Mouse (Mus musculus) hindbrain, embryonic 13.5 days (tissue): ENCODE measurements around the gene Ap1b1. TPM values are rescaled to one million over a fixed set of nuclear protein-coding genes. Genes with fewer than 3 reads are reported as not detected.

ENCODE experiments used
- ATAC-seq: fragments of 200-750 bp; cut with Nextera tagmentation; 2 replicates; pipeline ENCODE4 v1.8.0; 2017; ENCODE audit warnings: moderate TSS enrichment; ENCODE audit not compliant: low FRiP score
- H3K27ac ChIP-seq: fragments of 300-500 bp; sonication (generic); 2 replicates; pipeline ENCODE4 v1.5.1; 2015; ENCODE audit warnings: inconsistent platforms, mild to moderate bottlenecking, moderate library complexity
- H3K27me3 ChIP-seq: fragments of 300-500 bp; sonication (generic); 2 replicates; pipeline ENCODE4 v1.6.1; 2015; ENCODE audit warnings: mild to moderate bottlenecking, inconsistent platforms
- H3K36me3 ChIP-seq: fragments of 300-500 bp; sonication (generic); 2 replicates; pipeline ENCODE4 v1.6.1; 2015; ENCODE audit warnings: mild to moderate bottlenecking, inconsistent platforms
- H3K4me1 ChIP-seq: fragments of 300-500 bp; sonication (generic); replicated peaks from 2 replicates; pipeline ENCODE4 v1.6.1; 2015; ENCODE audit warnings: inconsistent platforms
- H3K4me2 ChIP-seq: fragments of 300-500 bp; sonication (generic); 2 replicates; pipeline ENCODE4 v1.6.1; 2015; ENCODE audit warnings: inconsistent platforms, mild to moderate bottlenecking, moderate library complexity
- H3K4me3 ChIP-seq: fragments of 300-500 bp; sonication (generic); 2 replicates; pipeline ENCODE4 v1.5.1; 2015; ENCODE audit warnings: mild to moderate bottlenecking, inconsistent platforms
- H3K9ac ChIP-seq: fragments of 300-500 bp; sonication (generic); 2 replicates; pipeline ENCODE4 v1.6.1; 2015; ENCODE audit warnings: mild to moderate bottlenecking, inconsistent platforms
- H3K9me3 ChIP-seq: fragments of 300-500 bp; sonication (generic); 2 replicates; pipeline ENCODE4 v1.6.1; 2016; ENCODE audit warnings: inconsistent platforms
- WGBS: fragments of 180-500 bp; shearing (Covaris S2); methylation state at CpG from one replicate; pipeline ENCODE4 v1.1.7; 2015; 5-methylcytosine and 5-hydroxymethylcytosine counted together
- polyA plus RNA-seq: library from polyadenylated mRNA; unstranded; fragments of >200 nt; fragmentation: Nextera tagmentation; extraction: Ambion mirVana; gene quantifications from 2 replicates; pipeline ENCODE4 v1.2.1, GENCODE M21; 2015

Gene Ap1b1
- polyA plus RNA-seq, 1 experiment from 2014 or later = 86.8 TPM

- Histone ChIP-seq H3K27ac (no peak overlapping the region), H3K27me3 (peaks cover 95% of the 10 kb centered on the region), H3K4me3 (no peak overlapping the region), H3K9ac (no peak overlapping the region), H3K4me1 (peaks cover 66% of the 10 kb centered on the region), H3K4me2 (no peak overlapping the region), H3K9me3 (no peaks in the 10 kb centered on the region), H3K36me3 (peaks cover 7% of the 10 kb centered on the region)
- no peak for ATAC-seq
- WGBS = 29% methylated on average over 14 of the region's 14 CpGs
Observed at GRCm38 (mm10) chr11:5059230-5059629, 72.6 kb downstream of the Ap1b1 start.

GRCm38 (mm10) chr11:5059704-5060156 is 73.1 kb downstream of the Ap1b1 start:
- WGBS = 10% methylated on average over 27 of the region's 27 CpGs
- Histone ChIP-seq H3K9me3 (no peaks in the 10 kb centered on the region), H3K27ac (no peak overlapping the region), H3K4me3 (0 out of 2 replicates have a peak overlapping the region, but pooled peaks have one; percentile 8), H3K36me3 (peaks cover 7% of the 10 kb centered on the region), H3K9ac (no peak overlapping the region), H3K4me1 (peaks cover 71% of the 10 kb centered on the region), H3K27me3 (peaks cover 99% of the 10 kb centered on the region), H3K4me2 (no peak overlapping the region)
- ATAC-seq = no peak

- peak overlapping the region; percentile 58 for H3K9ac ChIP-seq
- peaks cover 70% of the 10 kb centered on the region for H3K4me1 ChIP-seq
Observed at GRCm38 (mm10) chr11:5060756-5061412, 74.3 kb downstream of the Ap1b1 start.

GRCm38 (mm10) chr11:5061413-5062139 is 75.0 kb downstream of the Ap1b1 start:
- 1% methylated on average over 62 of the region's 62 CpGs for WGBS
- peaks cover 64% of the 10 kb centered on the region for H3K4me1 ChIP-seq
- ATAC-seq = no peak

More at GRCm38 (mm10) chr11:5060756-5061412, 74.3 kb downstream of the Ap1b1 start:
- Histone ChIP-seq H3K36me3 (peaks cover 7% of the 10 kb centered on the region), H3K9me3 (no peaks in the 10 kb centered on the region), H3K4me2 (peak overlapping the region; percentile 63), H3K27ac (no peak overlapping the region), H3K4me3 (peak overlapping the region; percentile 72), H3K27me3 (peaks cover 89% of the 10 kb centered on the region)
- WGBS = 47% methylated on average over 28 of the region's 28 CpGs
- no peak for ATAC-seq

GRCm38 (mm10) chr11:5062326-5062725 is 75.7 kb downstream of the Ap1b1 start:
- H3K4me1 ChIP-seq = peaks cover 57% of the 10 kb centered on the region

More at GRCm38 (mm10) chr11:5061413-5062139, 75.0 kb downstream of the Ap1b1 start:
- Histone ChIP-seq H3K27ac (no peak overlapping the region), H3K9me3 (no peaks in the 10 kb centered on the region), H3K4me3 (peak overlapping the region; percentile 72), H3K27me3 (peaks cover 82% of the 10 kb centered on the region), H3K36me3 (peaks cover 7% of the 10 kb centered on the region), H3K4me2 (peak overlapping the region; percentile 63), H3K9ac (peak overlapping the region; percentile 58)

GRCm38 (mm10) chr11:5062860-5063505 is 76.4 kb downstream of the Ap1b1 start:
- H3K27me3 ChIP-seq = peaks cover 68% of the 10 kb centered on the region
- H3K4me1 ChIP-seq = peaks cover 52% of the 10 kb centered on the region
- peak overlapping the region; percentile 91 for H3K4me2 ChIP-seq
- no peaks in the 10 kb centered on the region for H3K9me3 ChIP-seq
- ATAC-seq = no peak
- H3K36me3 ChIP-seq = peaks cover 12% of the 10 kb centered on the region
- no peak overlapping the region for H3K27ac ChIP-seq
- H3K9ac ChIP-seq = peak overlapping the region; percentile 43; the same call in 1 of the 2 replicates
- H3K4me3 ChIP-seq = peak overlapping the region; percentile 72; the same call in 1 of the 2 replicates
- 60% methylated on average over 13 of the region's 13 CpGs for WGBS

More at GRCm38 (mm10) chr11:5062326-5062725, 75.7 kb downstream of the Ap1b1 start:
- WGBS = 17% methylated on average over 13 of the region's 13 CpGs
- Histone ChIP-seq H3K4me2 (peak overlapping the region; percentile 63), H3K27ac (no peak overlapping the region), H3K9ac (peak overlapping the region; percentile 58; the same call in 1 of the 2 replicates), H3K27me3 (peaks cover 75% of the 10 kb centered on the region), H3K36me3 (peaks cover 7% of the 10 kb centered on the region), H3K9me3 (no peaks in the 10 kb centered on the region), H3K4me3 (peak overlapping the region; percentile 72)
- ATAC-seq = no peak

GRCm38 (mm10) chr11:5063561-5064281 is 77.1 kb downstream of the Ap1b1 start:
- Histone ChIP-seq H3K27me3 (peaks cover 62% of the 10 kb centered on the region), H3K9ac (peak overlapping the region; percentile 87), H3K4me2 (peak overlapping the region; percentile 91), H3K9me3 (no peaks in the 10 kb centered on the region), H3K36me3 (peaks cover 19% of the 10 kb centered on the region), H3K4me3 (peak overlapping the region; percentile 72), H3K4me1 (peaks cover 47% of the 10 kb centered on the region), H3K27ac (no peak overlapping the region)
- ATAC-seq = no peak
- WGBS = 55% methylated on average over 31 of the region's 31 CpGs

- Histone ChIP-seq H3K9me3 (no peaks in the 10 kb centered on the region), H3K36me3 (peaks cover 26% of the 10 kb centered on the region), H3K27ac (0 out of 2 replicates have a peak overlapping the region, but pooled peaks have one; percentile 23), H3K4me3 (peak overlapping the region; percentile 72), H3K9ac (peak overlapping the region; percentile 87), H3K4me1 (peaks cover 46% of the 10 kb centered on the region), H3K4me2 (peak overlapping the region; percentile 91), H3K27me3 (peaks cover 54% of the 10 kb centered on the region)
- ATAC-seq = peak; percentile 1; the same call in 1 of the 2 replicates
- 14% methylated on average over 36 of the region's 38 CpGs for WGBS
Observed at GRCm38 (mm10) chr11:5064282-5065055, 77.8 kb downstream of the Ap1b1 start.

- Histone ChIP-seq H3K9ac (peak within 1 kb of the TSS; percentile 87), H3K27ac (peak within 1 kb of the TSS; percentile 61; the same call in 1 of the 2 replicates)
- 0% methylated on average over 50 of the region's 50 CpGs for WGBS
Observed at GRCm38 (mm10) chr11:5065056-5065821, 78.6 kb downstream of the Ap1b1 start, which contains the start of gene Gas2l1. TSS of gene Gas2l1 (minus strand) at chr11:5065327.

GRCm38 (mm10) chr11:5067063-5067462 is 80.4 kb downstream of the Ap1b1 start:
- H3K4me1 ChIP-seq = peaks cover 28% of the 10 kb centered on the region
- H3K27me3 ChIP-seq = peaks cover 29% of the 10 kb centered on the region
- peaks cover 43% of the 10 kb centered on the region for H3K36me3 ChIP-seq
- no peak overlapping the region for H3K27ac ChIP-seq
- ATAC-seq = no peak
- H3K4me3 ChIP-seq = no peak overlapping the region
- no peak overlapping the region for H3K9ac ChIP-seq
- H3K4me2 ChIP-seq = no peak overlapping the region
- no peaks in the 10 kb centered on the region for H3K9me3 ChIP-seq

More at GRCm38 (mm10) chr11:5065056-5065821, 78.6 kb downstream of the Ap1b1 start, which contains the start of gene Gas2l1:
- Histone ChIP-seq H3K4me3 (peak within 1 kb of the TSS; percentile 72), H3K27me3 (peaks cover 47% of the 10 kb centered on the region), H3K4me1 (peaks cover 42% of the 10 kb centered on the region), H3K9me3 (no peaks in the 10 kb centered on the region), H3K36me3 (peaks cover 32% of the 10 kb centered on the region), H3K4me2 (peak within 1 kb of the TSS; percentile 91)
- peak; percentile 86 for ATAC-seq
